Mouse (Mus musculus) central nervous system, embryonic 14 days (tissue): ENCODE results near the gene Olfr1185-ps1. TPM values are rescaled to one million over a fixed set of nuclear protein-coding genes. Genes with fewer than 3 reads are reported as not detected.

Experiments used
- polyA plus RNA-seq: library from polyadenylated mRNA; depleted of rRNA; stranded (reverse); fragments of >200 nt; gene quantifications from 2 replicates; pipeline ENCODE4 v1.2.3, GENCODE M21; 2012; rRNA removed

The Olfr1185-ps1 gene
- not detected in 2 replicates for polyA plus RNA-seq

DNA sequence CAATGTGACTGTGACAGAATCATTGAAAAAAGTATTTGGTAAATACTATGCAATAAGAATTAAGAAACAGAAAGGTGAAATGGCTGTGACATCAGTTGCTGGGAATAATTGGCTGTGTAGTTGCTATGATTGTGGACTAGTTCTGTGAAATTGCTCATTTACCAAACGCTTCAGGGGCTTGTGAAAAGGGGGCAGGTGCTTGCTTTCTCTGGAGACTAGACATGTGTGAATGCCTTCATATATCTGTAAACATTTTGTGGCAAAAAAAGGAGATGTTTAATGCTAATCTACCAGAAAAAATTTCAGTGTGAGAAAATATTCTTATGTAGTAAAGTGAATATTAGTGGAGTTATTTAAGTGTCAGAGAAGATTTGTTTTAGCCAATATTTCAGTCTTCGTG, at the start of gene Olfr1185-ps1:
Gene Olfr1185-ps1, plus strand, starts transcription at position 301 of the 400 bp plus-strand sequence.

GRCm38 (mm10) chr2:88449031-88449430, 44.1 kb upstream of the Olfr1185-ps1 start, which contains the start of gene Gm13757:
TSS of gene Gm13757 (minus strand) at chr2:88449131.

GRCm38 (mm10) chr2:88454567-88454966, 38.6 kb upstream of the Olfr1185-ps1 start, which contains the start of gene Olfr1183:
TSS of gene Olfr1183 (plus strand) at chr2:88454867.

DNA sequence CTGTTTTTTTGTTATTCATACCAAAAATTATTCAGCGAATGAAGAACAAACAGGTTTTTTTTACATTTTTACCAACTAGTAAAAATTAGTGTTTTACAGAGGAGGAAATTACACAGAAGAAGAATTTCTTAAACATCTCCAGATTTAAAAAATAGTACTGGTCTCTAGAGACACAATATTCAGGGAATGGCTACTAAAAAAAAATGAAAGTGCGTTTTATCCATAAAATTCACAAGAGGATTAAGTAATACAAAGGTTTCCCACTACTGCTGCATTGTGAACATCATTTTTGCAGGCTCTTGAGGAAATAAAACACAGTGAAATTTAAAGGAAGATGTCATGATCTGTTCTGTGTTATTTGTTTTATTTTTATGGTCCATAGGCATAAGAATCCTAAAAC, 9.8 kb upstream of the Olfr1185-ps1 start, which contains the start of gene Olfr1184:
Gene Olfr1184, plus strand, starts transcription at position 301 of the 400 bp plus-strand sequence.

DNA sequence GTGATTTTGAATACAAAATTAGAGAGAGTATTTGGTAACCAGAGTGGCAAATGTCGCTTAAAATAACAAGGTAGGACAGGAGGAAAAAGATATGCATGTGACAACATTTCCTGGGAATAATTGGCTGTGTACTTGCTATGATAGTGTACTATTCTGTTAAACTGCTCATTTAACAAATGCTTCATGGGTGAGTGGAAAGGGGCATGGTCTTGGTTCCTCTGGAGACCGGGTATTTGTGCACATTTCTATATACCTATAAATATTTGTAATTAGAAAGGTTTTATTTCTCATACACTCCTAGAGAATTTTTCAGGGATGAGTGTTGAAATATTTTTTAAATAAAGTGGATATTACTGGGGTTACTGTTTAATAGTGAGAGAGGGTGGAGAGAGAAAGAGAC, 25.1 kb downstream of the Olfr1185-ps1 start, which contains the start of gene Olfr1186:
Gene Olfr1186, plus strand, starts transcription at position 301 of the 400 bp plus-strand sequence.

Other genes with a start within 250 kb of the Olfr1185-ps1 start
- gene Olfr1173, start 213.4 kb upstream of the Olfr1185-ps1 start, polyA plus RNA-seq: not detected in 2 replicates
- gene Olfr1174-ps, start 178.2 kb upstream of the Olfr1185-ps1 start, polyA plus RNA-seq: not detected in 2 replicates
- not detected in 2 replicates for gene Olfr1175-ps, start 166.1 kb upstream of the Olfr1185-ps1 start, polyA plus RNA-seq
- not detected in 2 replicates for gene Olfr1176, start 156.6 kb upstream of the Olfr1185-ps1 start, polyA plus RNA-seq
- not detected in 2 replicates for gene Olfr1177-ps, start 146.8 kb upstream of the Olfr1185-ps1 start, polyA plus RNA-seq
- gene Olfr1178, start 106.3 kb upstream of the Olfr1185-ps1 start, polyA plus RNA-seq: not detected in 2 replicates
- gene Olfr1179, start 86.9 kb upstream of the Olfr1185-ps1 start, polyA plus RNA-seq: not detected in 2 replicates
- not detected in 2 replicates for gene Olfr1180, start 74.2 kb upstream of the Olfr1185-ps1 start, polyA plus RNA-seq
- gene Olfr1181, start 67.1 kb upstream of the Olfr1185-ps1 start, polyA plus RNA-seq: not detected in 2 replicates
- not detected in 2 replicates for gene Gm13757, start 44.2 kb upstream of the Olfr1185-ps1 start, polyA plus RNA-seq
- gene Olfr1183, start 38.5 kb upstream of the Olfr1185-ps1 start, polyA plus RNA-seq: not detected in 2 replicates
- not detected in 2 replicates for gene Olfr1184, start 9.7 kb upstream of the Olfr1185-ps1 start, polyA plus RNA-seq
- gene Olfr1186, start 25.2 kb downstream of the Olfr1185-ps1 start, polyA plus RNA-seq: not detected in 2 replicates
- gene Olfr1188, start 63.6 kb downstream of the Olfr1185-ps1 start, polyA plus RNA-seq: not detected in 2 replicates
- not detected in 2 replicates for gene Olfr1189, start 93.1 kb downstream of the Olfr1185-ps1 start, polyA plus RNA-seq
- gene Olfr1191-ps1, start 147.2 kb downstream of the Olfr1185-ps1 start, polyA plus RNA-seq: not detected in 2 replicates
- not detected in 2 replicates for gene Olfr1192-ps1, start 155.2 kb downstream of the Olfr1185-ps1 start, polyA plus RNA-seq
- gene Olfr1193, start 182.3 kb downstream of the Olfr1185-ps1 start, polyA plus RNA-seq: not detected in 2 replicates
- gene Olfr1195, start 195.9 kb downstream of the Olfr1185-ps1 start, polyA plus RNA-seq: not detected in 2 replicates
- not detected in 2 replicates for gene Olfr1196, start 211.3 kb downstream of the Olfr1185-ps1 start, polyA plus RNA-seq
- gene Olfr1197, start 239.0 kb downstream of the Olfr1185-ps1 start, polyA plus RNA-seq: not detected in 2 replicates